Mouse (Mus musculus) c-Kit-positive CD71-negative TER-119-negative erythroid progenitor cells, embryonic 14.5 days (primary cell): Measurements from ENCODE around the gene BC025920.
A peak's percentile ranks its signal among the peaks of the same experiment; 100 is the strongest.

Source experiments
- DNase-seq: peaks from one replicate; pipeline ENCODE4 v3.0.0-alpha.2; 2013; ENCODE audit warnings: low read depth

BC025920 gene

GRCm38 (mm10) chr10:81605974-81606751 lies at the start of gene BC025920:
TSS of gene BC025920 (plus strand) at chr10:81606270.
- DNase-seq: peak; percentile 92

- DNase-seq: no peak
Observed at GRCm38 (mm10) chr10:81556282-81556681, 49.8 kb upstream of the BC025920 start.

GRCm38 (mm10) chr10:81557491-81557890 lies 48.6 kb upstream of the BC025920 start:
- DNase-seq: no peak

DNA sequence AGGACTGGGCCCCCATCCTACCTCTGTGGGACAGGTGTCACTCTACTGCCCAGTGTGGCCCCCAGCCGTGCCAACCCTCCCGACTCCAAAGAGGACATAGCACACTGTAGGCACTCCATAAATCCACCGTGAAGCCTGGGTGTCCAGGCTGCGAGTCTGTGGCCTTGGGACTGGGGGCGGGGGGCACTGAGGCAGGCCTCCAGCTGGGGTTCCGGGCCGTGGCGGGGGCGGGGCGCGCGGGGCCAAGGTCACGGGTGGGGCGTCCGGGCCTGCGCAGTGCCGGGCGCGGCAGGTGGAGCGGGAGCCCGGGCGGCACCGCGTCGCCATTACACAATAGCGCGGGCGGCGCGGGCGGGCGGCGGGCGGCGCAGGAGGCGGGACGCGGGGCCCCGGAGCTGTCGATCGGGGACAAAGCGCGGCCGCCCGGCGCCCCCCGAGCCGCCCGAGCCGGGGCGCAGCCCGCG lies 46.9 kb upstream of the BC025920 start, which contains the start of gene Aes:
TSS of gene Aes (plus strand) at position 326 of the 464 bp plus-strand sequence.
- DNase-seq: no peak

DNA sequence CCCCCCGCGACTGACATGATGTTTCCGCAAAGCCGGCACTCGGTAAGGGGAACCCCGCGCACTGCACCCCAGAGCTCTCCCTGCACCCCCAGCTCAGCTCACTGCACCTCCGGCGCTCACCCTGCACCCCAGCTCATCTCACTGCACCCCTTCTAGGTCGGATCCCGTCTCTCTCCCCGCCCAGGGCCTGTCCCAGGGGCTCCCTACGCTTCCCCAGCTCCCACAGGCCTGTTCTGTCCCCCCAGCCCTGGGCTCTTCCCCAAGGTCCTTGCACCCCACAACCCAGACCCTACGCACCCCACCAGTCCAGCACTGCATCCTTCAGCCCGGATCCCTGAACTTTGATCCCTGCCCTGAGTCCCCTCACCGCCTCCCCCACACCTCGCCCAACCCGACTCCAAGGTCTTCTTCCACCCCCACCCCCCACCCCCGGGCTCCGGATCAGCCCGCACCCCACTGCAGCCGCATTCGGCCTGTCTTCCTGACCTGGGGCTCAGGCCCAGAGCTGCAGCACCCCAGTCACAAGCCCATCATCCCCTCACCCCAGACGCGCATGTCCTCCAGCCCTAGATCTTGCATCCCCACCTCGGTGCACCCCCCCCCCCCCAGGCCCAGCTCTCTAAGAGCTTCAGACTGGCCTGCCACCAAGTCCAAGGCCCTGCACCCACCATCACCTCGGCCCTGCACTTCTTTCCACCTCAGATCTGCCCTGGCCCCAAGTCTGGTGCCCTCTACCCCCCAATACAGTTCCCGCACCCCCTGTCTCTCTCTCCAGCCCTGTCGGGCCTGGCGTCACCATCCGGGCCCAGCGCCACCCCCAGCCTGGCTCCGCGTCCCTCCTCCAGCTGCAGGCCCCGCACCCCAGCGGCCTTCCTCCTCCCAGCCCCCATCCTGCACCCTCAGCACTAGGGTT lies 46.2 kb upstream of the BC025920 start:
- no peak for DNase-seq

GRCm38 (mm10) chr10:81560719-81561459 lies 45.2 kb upstream of the BC025920 start:
- no peak for DNase-seq

- DNase-seq: no peak
Observed at GRCm38 (mm10) chr10:81562411-81562810, 43.7 kb upstream of the BC025920 start.

- DNase-seq: no peak
Observed at GRCm38 (mm10) chr10:81563481-81563880, 42.6 kb upstream of the BC025920 start.

- DNase-seq: no peak
Observed at GRCm38 (mm10) chr10:81564216-81564615, 41.9 kb upstream of the BC025920 start.

- no peak for DNase-seq
Observed at GRCm38 (mm10) chr10:81564734-81565133, 41.3 kb upstream of the BC025920 start.

GRCm38 (mm10) chr10:81565257-81566228 lies 40.5 kb upstream of the BC025920 start:
- no peak for DNase-seq

DNA sequence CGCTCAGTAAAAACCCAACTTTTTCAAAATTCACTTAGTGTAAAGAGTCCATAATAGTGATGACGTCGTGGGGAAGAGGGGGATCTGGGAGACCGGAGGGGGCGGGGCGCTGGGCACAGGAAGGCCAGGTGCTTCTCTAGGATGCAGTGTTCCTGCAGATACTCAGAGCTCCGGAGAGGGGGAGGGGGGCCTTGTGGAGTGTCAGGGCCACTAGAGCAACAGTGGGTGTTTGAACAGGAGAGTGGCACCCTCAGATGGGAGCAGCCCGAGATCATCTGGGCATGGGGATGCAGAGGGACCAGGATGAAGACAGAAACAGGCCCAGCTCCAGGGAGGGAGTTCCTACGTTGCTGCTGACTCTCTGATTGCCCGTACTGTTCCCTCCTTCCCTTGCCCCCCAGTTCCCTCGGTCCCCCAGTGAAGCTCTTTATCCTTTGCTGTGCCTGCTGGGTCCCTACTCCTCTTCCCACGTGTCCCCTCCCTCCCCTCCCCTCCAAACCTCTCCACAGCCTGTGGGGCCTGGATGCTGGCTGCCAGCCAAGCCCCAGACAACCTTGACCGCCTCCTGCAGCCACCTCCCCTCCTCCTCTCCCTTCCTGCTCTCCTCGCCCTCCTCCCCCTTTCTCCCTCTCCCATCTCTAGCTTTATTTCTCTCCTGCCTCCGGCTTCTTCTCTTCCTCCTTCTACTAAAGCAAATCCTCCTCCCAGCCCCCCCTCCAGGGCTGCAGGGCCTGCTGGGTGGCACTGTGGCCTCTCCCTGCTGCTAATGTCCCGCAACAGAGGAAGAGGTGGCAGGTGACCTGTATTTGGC lies 37.5 kb upstream of the BC025920 start:
- DNase-seq: no peak

GRCm38 (mm10) chr10:81569507-81570237 lies 36.4 kb upstream of the BC025920 start:
- no peak for DNase-seq

DNA sequence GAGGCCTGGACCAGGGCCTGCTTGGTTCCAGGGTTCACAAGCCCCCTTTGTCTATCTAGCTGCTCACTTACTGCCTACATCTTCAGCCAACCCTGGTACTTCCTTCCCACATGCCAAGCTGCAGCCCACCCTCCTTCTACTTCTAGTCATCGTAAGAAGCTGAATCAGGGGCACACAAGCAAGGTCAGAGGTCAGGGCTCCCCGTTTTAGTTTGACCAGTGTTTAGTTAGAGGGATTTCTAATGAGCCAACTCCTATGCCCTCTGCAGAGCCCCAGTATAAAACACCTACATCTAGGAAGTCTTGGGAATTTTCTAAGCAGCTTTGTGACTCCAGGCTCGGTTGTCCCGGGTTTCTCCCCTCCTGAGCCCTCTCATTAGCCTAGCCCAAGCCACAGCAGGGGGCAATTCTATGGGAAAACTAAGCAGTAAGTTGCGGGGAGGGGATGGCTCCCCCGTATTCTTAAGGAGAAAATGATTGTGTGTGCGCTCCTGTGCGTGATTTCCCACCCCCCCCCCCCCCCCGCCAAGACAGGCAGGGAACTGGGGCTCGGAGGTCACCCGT lies 35.8 kb upstream of the BC025920 start:
- no peak for DNase-seq

DNA sequence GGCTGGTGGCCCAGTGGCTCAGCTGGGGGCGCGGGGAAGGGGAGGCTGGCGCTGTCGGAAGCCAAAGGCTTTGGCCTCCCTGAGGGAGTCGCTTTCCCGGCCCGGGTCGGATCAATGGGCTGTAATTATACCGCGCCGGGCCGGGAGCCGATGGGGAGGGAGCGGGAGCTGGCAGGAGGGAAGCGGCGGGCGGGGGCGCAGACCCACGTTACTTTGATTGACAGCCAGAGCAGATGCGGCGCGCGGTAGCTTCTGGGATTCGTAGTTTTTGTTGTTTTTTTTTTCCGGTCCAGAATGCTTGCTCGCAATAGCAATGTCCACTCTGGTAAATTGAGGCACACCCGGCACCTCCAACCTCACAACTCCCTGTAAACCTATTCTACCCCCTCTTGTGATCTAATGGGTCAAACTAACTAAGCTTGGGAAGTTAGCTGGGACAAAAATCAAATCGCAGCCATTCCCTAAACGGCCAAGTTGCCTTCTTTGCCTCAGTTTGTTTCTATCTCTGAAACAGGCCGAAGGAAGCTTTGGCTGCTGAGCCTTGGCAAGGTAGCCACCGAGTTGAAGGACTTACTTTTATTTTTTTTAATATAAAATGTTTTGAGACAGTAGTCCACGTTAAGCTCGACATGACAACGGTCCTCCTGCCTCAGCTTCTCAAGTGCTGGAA lies 35.1 kb upstream of the BC025920 start:
- DNase-seq: peak; percentile 78

DNA sequence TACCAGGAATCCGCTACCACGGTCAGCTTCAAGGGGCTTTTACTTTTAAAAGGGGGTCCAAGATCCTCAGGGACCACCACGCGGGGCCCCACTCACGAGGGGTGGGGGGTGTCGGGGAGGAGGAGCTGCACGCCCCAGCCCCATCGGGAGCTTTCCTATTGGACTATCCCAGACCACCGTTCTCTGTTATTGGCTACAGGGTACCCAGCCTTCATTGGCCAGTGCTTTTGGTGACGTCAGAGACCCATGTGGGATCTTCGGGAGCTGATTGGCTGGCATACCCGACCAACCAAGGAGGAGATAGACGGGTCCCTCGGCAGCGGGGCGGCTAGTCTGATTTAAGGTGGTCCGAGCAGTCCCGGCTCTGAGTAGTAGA lies 34.6 kb upstream of the BC025920 start:
- DNase-seq: peak; percentile 98

GRCm38 (mm10) chr10:81572133-81572671 lies 33.9 kb upstream of the BC025920 start:
- DNase-seq: no peak

DNA sequence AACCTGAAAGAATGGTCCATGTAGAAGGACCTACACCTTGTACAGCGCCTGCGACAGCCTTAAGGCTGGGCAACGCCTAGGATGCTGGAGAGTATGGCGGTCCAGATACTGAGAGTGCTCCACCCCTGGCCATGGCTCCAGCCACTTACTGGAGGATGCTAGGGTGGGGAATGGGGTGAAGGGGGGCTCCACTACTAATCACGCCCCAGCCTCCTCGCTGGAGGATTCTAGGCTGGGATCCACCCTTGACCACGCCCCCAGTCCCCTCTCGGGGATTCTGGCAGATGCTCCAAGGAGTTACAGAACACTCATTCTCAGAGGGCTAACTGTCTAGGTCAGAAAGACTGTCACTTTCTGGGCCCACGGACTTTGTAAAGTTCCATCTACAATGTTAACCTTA lies 33.1 kb upstream of the BC025920 start:
- DNase-seq: no peak
